Mouse (Mus musculus) embryo, embryonic 11.5 days (tissue): ENCODE results near the gene 4933411K16Rik.

Source experiments
- DNase-seq: peaks from one replicate; pipeline ENCODE4 v3.0.0-alpha.2; 2012; ENCODE audit warnings: low read depth, low spot score

The 4933411K16Rik gene

GRCm38 (mm10) chr19:42035456-42036248 lies 16.4 kb upstream of the 4933411K16Rik start, which contains the start of gene Ankrd2:
TSS of gene Ankrd2 (plus strand) at chr19:42036000.
- DNase-seq = peak; percentile 56

- no peak for DNase-seq
Observed at GRCm38 (mm10) chr19:42036357-42036756, 15.7 kb upstream of the 4933411K16Rik start.

- DNase-seq = no peak
Observed at GRCm38 (mm10) chr19:42037167-42037702, 14.8 kb upstream of the 4933411K16Rik start.

- DNase-seq = no peak
Observed at GRCm38 (mm10) chr19:42038310-42038709, 13.7 kb upstream of the 4933411K16Rik start.

- no peak for DNase-seq
Observed at GRCm38 (mm10) chr19:42043988-42044387, 8.1 kb upstream of the 4933411K16Rik start.

GRCm38 (mm10) chr19:42045269-42046102 lies 6.6 kb upstream of the 4933411K16Rik start, which contains the start of gene Hoga1:
TSS of gene Hoga1 (plus strand) at chr19:42045610.
- DNase-seq = peak; percentile 54

- DNase-seq = no peak
Observed at GRCm38 (mm10) chr19:42050251-42050650, 1.8 kb upstream of the 4933411K16Rik start.

GRCm38 (mm10) chr19:42051351-42051750 lies 697 bp upstream of the 4933411K16Rik start:
- DNase-seq = no peak

- no peak for DNase-seq
Observed at GRCm38 (mm10) chr19:42054255-42054654, 2.2 kb downstream of the 4933411K16Rik start.

- no peak for DNase-seq
Observed at GRCm38 (mm10) chr19:42055881-42056280, 3.8 kb downstream of the 4933411K16Rik start.

- DNase-seq = no peak
Observed at GRCm38 (mm10) chr19:42056719-42057409, 4.8 kb downstream of the 4933411K16Rik start.

- no peak for DNase-seq
Observed at GRCm38 (mm10) chr19:42058426-42058825, 6.4 kb downstream of the 4933411K16Rik start.

GRCm38 (mm10) chr19:42061443-42061842 lies 9.4 kb downstream of the 4933411K16Rik start:
- DNase-seq = no peak

- DNase-seq = no peak
Observed at GRCm38 (mm10) chr19:42068441-42069240, 16.6 kb downstream of the 4933411K16Rik start.

- no peak for DNase-seq
Observed at GRCm38 (mm10) chr19:42069241-42069525, 17.1 kb downstream of the 4933411K16Rik start.

- DNase-seq = no peak
Observed at GRCm38 (mm10) chr19:42071221-42071620, 19.2 kb downstream of the 4933411K16Rik start.

- DNase-seq = no peak
Observed at GRCm38 (mm10) chr19:42071886-42072608, 20.0 kb downstream of the 4933411K16Rik start.

- no peak for DNase-seq
Observed at GRCm38 (mm10) chr19:42072802-42073201, 20.8 kb downstream of the 4933411K16Rik start.

GRCm38 (mm10) chr19:42075051-42075450 lies 23.0 kb downstream of the 4933411K16Rik start:
- DNase-seq = no peak

GRCm38 (mm10) chr19:42075992-42076391 lies 23.9 kb downstream of the 4933411K16Rik start:
- DNase-seq = no peak
